Mouse (Mus musculus): ENCODE measurements around the gene Carm1. TPM values are rescaled to one million over a fixed set of nuclear protein-coding genes. Genes with fewer than 3 reads are reported as not detected.
A peak's percentile ranks its signal among the peaks of the same experiment; 100 is the strongest.
"Not testable (repeated sequence)": the region's sequence is repeated elsewhere in the genome, so short reads cannot be mapped to it uniquely, and the experiment has no call there.

Carm1 gene
- polyA plus RNA-seq, 1 experiment: 112 TPM

DNA sequence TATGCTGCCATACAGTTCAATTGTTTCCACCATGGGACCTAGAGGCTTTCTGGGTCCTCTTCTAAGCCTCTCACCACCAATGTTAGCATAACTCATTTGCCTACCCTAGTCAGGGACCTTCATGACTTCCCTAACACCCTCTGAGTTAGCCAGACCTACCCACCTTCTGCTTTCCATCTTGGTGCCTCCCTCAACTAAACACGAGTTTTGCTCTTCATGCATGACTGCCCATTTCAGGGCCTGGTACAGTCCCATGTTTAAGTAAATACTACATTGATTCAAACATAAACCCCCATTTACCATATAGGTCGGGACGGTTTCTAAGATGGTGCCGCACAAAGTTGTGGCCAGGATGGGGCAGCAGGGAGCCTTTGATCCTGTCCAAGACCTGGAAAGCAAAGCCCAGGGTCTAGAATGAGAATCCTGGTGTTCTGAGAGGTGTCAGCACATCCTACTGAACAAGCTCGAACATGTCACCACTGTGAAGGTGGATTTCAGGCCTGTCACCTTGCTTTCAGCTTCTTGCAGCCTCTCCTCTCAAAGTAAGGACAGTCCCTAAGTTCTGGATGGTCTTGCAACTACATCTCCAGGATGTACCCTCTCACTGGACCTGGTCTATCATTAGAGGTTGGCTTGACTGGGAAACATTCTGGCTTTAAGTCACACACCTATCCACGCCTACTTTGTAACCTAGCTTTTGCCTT, 44.6 kb downstream of the Carm1 start:
- Histone ChIP-seq H3K27me3 (ENCODE audit: control insufficient read depth, insufficient read depth, low read length, poor library complexity, severe bottlenecking) (no peaks in the 10 kb centered on the region), H3K9ac (ENCODE audit: low read depth, poor library complexity, severe bottlenecking) (no peak overlapping the region), H3K36me3 (ENCODE audit: control insufficient read depth, insufficient read depth, low read length, poor library complexity, severe bottlenecking) (peaks cover 22% of the 10 kb centered on the region), H3K4me1 (ENCODE audit: control insufficient read depth, insufficient read depth, low read length) (no peaks in the 10 kb centered on the region), H3K4me3 (ENCODE audit: low read depth, low read length) (no peak overlapping the region), H3K27ac (ENCODE audit: insufficient read depth, low read length) (no peak overlapping the region), H3K9me3 (replicated peaks; ENCODE audit: control insufficient read depth, insufficient read depth, low read length, poor library complexity, severe bottlenecking) (no peaks in the 10 kb centered on the region)
- TF ChIP-seq CTCF (IDR thresholded peaks at IDR 0.05; ENCODE audit: low read depth, low read length): no peak

DNA sequence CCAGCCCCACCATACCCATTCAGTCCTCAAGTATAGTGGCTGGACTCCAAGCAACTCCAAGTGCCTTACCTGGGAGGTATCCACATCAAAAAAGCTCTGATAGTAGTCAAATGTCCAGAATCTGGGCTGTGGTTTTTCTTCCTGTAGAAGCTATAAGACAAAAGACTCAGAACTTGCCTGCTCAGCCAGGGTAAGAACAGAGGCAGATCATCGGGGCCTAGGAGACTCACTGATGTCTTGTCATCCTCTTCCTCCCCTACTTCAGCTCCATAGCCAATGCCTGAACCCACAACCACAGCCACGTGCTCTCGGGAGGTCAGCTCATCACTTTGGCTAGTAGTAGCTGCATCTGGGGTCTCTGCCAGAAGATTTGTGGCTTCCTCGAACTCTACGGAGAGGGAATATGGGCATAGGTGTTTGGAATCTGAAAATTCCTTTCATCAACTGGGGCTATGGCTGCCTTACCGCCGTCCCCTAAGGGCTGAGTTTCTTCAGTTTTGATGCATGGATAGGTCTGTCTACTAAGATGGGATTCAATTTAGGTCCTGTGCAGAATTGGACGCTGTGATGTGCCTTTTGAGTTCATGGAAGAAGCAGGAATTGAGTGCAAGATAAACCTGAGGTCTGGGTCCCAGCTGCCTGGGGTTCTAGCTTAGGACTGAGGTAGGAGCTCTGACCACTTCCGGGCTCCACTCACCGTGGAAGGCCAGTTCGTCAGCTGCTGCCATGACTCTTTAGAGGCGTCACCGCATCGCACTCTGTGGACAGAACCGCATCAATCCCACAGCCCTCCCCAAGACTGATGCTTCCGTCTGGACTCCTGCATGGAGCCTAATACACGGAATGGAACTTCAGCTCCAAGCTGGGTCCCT, 45.4 kb downstream of the Carm1 start:
- Histone ChIP-seq H3K4me1 (ENCODE audit: control insufficient read depth, insufficient read depth, low read length) (no peaks in the 10 kb centered on the region), H3K9ac (ENCODE audit: low read depth, poor library complexity, severe bottlenecking) (peak overlapping the region; percentile 27), H3K27ac (ENCODE audit: insufficient read depth, low read length) (no peak overlapping the region), H3K9me3 (replicated peaks; ENCODE audit: control insufficient read depth, insufficient read depth, low read length, poor library complexity, severe bottlenecking) (no peaks in the 10 kb centered on the region), H3K4me3 (ENCODE audit: low read depth, low read length) (peak overlapping the region; percentile 83), H3K27me3 (ENCODE audit: control insufficient read depth, insufficient read depth, low read length, poor library complexity, severe bottlenecking) (no peaks in the 10 kb centered on the region), H3K36me3 (ENCODE audit: control insufficient read depth, insufficient read depth, low read length, poor library complexity, severe bottlenecking) (peaks cover 16% of the 10 kb centered on the region)
- TF ChIP-seq POLR2A (IDR thresholded peaks at IDR 0.05; ENCODE audit: insufficient read depth, low read length): no peak
- TF ChIP-seq EP300 (IDR thresholded peaks at IDR 0.05; ENCODE audit: insufficient read depth, low read depth, low read length): no peak
- no peak for TF ChIP-seq CTCF (IDR thresholded peaks at IDR 0.05; ENCODE audit: low read depth, low read length)

DNA sequence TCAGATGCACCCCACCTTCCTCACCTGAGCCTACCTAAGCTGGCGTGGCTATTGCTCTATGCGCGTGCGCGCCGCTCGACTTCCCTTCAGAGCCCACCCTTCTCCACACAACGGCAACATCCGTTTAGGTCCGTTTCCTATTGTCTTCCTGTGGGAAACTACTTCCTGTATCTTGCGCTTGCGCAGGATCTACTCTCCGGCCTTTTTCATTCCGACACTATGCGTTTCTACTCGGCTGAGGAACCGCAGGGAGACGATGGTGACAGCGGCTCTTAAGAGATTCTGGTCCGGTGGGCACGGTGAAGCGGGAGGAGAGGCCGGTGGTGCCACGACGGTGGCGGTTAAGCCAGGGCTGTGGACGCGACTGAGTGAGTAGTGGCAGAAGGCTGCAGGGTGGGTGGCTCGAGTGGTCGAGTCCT, 46.0 kb downstream of the Carm1 start, which contains the start of the genes Timm29 and Yipf2:
Timm29 (plus strand) TSS at position 20 of the 419 bp plus-strand sequence.
Yipf2 (minus strand) TSS at position 126 of the 419 bp plus-strand sequence.
- no peaks in the 10 kb centered on the region for H3K4me1 ChIP-seq (ENCODE audit: control insufficient read depth, insufficient read depth, low read length)
- TF ChIP-seq CTCF (IDR thresholded peaks at IDR 0.05; ENCODE audit: low read depth, low read length) (no peak), POLR2A (IDR thresholded peaks at IDR 0.05; ENCODE audit: insufficient read depth, low read length) (peak; percentile 92)
- H3K27me3 ChIP-seq (ENCODE audit: control insufficient read depth, insufficient read depth, low read length, poor library complexity, severe bottlenecking): no peaks in the 10 kb centered on the region
- peak within 1 kb of the TSS; percentile 53 for H3K9ac ChIP-seq (ENCODE audit: low read depth, poor library complexity, severe bottlenecking)
- peaks cover 13% of the 10 kb centered on the region for H3K36me3 ChIP-seq (ENCODE audit: control insufficient read depth, insufficient read depth, low read length, poor library complexity, severe bottlenecking)
- H3K9me3 ChIP-seq (replicated peaks; ENCODE audit: control insufficient read depth, insufficient read depth, low read length, poor library complexity, severe bottlenecking): no peaks in the 10 kb centered on the region
- no peak within 1 kb of the TSS for H3K27ac ChIP-seq (ENCODE audit: insufficient read depth, low read length)
- peak within 1 kb of the TSS; percentile 83 for H3K4me3 ChIP-seq (ENCODE audit: low read depth, low read length)

DNA sequence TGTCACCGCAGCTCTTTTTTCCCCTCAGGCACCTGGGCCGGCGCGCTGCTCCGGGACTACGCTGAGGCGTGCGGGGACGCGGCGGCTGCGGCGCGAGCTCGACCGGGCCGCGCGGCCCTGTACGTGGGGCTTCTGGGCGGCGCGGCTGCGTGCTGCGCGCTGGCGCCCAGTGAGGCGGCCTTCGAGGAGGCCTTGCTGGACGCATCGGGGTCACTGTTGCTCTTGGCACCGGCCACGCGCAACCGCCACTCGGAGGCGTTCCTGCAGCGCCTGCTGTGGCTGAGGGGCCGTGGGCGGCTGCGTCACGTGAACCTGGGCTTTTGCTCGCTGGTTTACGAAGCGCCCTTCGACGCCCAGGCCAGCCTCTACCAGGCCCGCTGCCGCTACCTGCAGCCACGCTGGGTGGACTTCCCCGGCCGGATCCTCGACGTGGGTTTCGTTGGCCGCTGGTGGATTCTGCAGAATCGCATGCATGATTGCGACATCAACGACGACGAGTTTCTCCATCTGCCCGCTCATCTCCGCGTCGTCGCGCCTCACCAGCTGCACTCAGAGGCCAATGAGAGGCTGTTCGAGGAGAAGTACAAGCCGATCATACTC, 46.5 kb downstream of the Carm1 start:
- Histone ChIP-seq H3K4me1 (ENCODE audit: control insufficient read depth, insufficient read depth, low read length) (no peaks in the 10 kb centered on the region), H3K27me3 (ENCODE audit: control insufficient read depth, insufficient read depth, low read length, poor library complexity, severe bottlenecking) (no peaks in the 10 kb centered on the region), H3K27ac (ENCODE audit: insufficient read depth, low read length) (no peak overlapping the region), H3K36me3 (ENCODE audit: control insufficient read depth, insufficient read depth, low read length, poor library complexity, severe bottlenecking) (peaks cover 12% of the 10 kb centered on the region), H3K4me3 (ENCODE audit: low read depth, low read length) (peak overlapping the region; percentile 82), H3K9ac (ENCODE audit: low read depth, poor library complexity, severe bottlenecking) (peak overlapping the region; percentile 53), H3K9me3 (replicated peaks; ENCODE audit: control insufficient read depth, insufficient read depth, low read length, poor library complexity, severe bottlenecking) (no peaks in the 10 kb centered on the region)
- TF ChIP-seq POLR2A (IDR thresholded peaks at IDR 0.05; ENCODE audit: insufficient read depth, low read length) (no peak), CTCF (IDR thresholded peaks at IDR 0.05; ENCODE audit: low read depth, low read length) (no peak), EP300 (IDR thresholded peaks at IDR 0.05; ENCODE audit: insufficient read depth, low read depth, low read length) (no peak)

DNA sequence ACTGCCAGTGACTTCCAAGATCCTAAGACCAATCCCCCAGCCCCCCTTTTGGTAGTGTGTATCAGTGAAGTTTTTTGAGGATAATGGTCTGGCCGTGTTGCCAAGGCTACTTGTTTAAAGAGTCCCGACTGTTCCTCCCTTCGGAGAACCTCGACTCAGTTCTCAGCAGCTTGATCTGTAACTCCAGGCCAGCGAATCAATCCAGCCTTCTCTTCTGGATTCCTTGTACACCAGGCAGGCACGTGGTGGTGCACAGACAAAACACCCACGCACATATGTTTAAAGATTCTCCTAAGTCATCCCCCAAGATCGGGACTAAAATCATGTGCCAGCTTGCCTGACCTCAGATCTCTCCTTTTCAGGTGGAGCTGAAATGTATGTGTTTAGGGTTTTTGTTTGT, 47.7 kb downstream of the Carm1 start:
- not testable (repeated sequence) for H3K27ac ChIP-seq (ENCODE audit: insufficient read depth, low read length); H3K4me1 ChIP-seq (ENCODE audit: control insufficient read depth, insufficient read depth, low read length); H3K36me3 ChIP-seq (ENCODE audit: control insufficient read depth, insufficient read depth, low read length, poor library complexity, severe bottlenecking); H3K4me3 ChIP-seq (ENCODE audit: low read depth, low read length); H3K9ac ChIP-seq (ENCODE audit: low read depth, poor library complexity, severe bottlenecking); H3K9me3 ChIP-seq (replicated peaks; ENCODE audit: control insufficient read depth, insufficient read depth, low read length, poor library complexity, severe bottlenecking); H3K27me3 ChIP-seq (ENCODE audit: control insufficient read depth, insufficient read depth, low read length, poor library complexity, severe bottlenecking)

DNA sequence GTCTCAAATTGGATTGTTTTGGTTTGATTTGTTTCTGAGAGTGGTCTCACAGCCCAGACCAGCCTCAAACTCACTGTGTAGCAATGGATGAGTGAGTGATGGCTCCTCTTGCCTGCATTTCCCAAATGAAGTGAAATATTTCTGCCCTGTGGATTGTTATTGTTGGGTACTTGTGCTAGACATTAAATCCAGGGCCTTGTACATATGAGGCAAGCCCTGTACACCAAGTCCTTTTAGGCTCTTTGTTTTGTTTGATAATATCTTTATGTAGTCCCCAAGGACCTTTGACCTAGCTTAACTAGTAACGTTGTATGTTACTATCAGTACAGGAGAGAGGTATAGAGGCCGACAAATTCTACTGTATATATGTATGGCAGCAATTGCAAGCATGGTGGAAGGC, 48.1 kb downstream of the Carm1 start:
- Histone ChIP-seq H3K9ac (ENCODE audit: low read depth, poor library complexity, severe bottlenecking) (no peak overlapping the region), H3K9me3 (replicated peaks; ENCODE audit: control insufficient read depth, insufficient read depth, low read length, poor library complexity, severe bottlenecking) (no peaks in the 10 kb centered on the region)

More for the DNA sequence above, 48.1 kb downstream of the Carm1 start:
- Histone ChIP-seq H3K4me3 (ENCODE audit: low read depth, low read length) (no peak overlapping the region), H3K27ac (ENCODE audit: insufficient read depth, low read length) (no peak overlapping the region), H3K4me1 (ENCODE audit: control insufficient read depth, insufficient read depth, low read length) (no peaks in the 10 kb centered on the region), H3K36me3 (ENCODE audit: control insufficient read depth, insufficient read depth, low read length, poor library complexity, severe bottlenecking) (no peaks in the 10 kb centered on the region), H3K27me3 (ENCODE audit: control insufficient read depth, insufficient read depth, low read length, poor library complexity, severe bottlenecking) (no peaks in the 10 kb centered on the region)
- TF ChIP-seq POLR2A (IDR thresholded peaks at IDR 0.05; ENCODE audit: insufficient read depth, low read length) (no peak), CTCF (IDR thresholded peaks at IDR 0.05; ENCODE audit: low read depth, low read length) (no peak), EP300 (IDR thresholded peaks at IDR 0.05; ENCODE audit: insufficient read depth, low read depth, low read length) (no peak)

Measured in ES-Bruce4 (cell line).